Mouse (Mus musculus) left cerebral cortex, adult 8-10 months (tissue): ENCODE data around the gene Hcrt. TPM values are rescaled to one million over a fixed set of nuclear protein-coding genes. Genes with fewer than 3 reads are reported as not detected.

Source experiments
- DNase-seq, 2 experiments: peaks; one replicate each; pipeline ENCODE4 v3.0.0; 2022; ENCODE audit warnings: low spot score in 2 of 2
- total RNA-seq, 4 experiments: library from RNA; stranded (reverse); gene quantifications; 2 replicates each; pipeline ENCODE4 v1.2.4; 2022

Hcrt gene
- total RNA-seq, 4 experiments from 2014 or later = not detected

DNA sequence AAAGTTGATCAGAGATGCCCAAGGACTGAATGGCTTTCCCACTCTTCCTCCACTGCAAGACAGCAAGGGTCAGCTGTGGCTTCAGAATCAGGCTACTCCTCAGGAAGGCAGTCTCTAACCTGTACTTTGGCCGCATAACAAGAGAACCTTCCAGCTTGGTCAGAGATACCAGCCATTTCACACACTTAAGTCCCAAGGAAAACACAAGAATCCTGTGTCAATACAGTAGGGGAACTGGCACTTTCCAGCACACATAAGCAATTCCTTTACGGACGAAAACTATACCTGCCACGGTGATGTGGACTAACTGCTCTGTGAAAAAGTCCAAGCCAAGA lies 26.0 kb downstream of the Hcrt start:
- no peak for DNase-seq

DNA sequence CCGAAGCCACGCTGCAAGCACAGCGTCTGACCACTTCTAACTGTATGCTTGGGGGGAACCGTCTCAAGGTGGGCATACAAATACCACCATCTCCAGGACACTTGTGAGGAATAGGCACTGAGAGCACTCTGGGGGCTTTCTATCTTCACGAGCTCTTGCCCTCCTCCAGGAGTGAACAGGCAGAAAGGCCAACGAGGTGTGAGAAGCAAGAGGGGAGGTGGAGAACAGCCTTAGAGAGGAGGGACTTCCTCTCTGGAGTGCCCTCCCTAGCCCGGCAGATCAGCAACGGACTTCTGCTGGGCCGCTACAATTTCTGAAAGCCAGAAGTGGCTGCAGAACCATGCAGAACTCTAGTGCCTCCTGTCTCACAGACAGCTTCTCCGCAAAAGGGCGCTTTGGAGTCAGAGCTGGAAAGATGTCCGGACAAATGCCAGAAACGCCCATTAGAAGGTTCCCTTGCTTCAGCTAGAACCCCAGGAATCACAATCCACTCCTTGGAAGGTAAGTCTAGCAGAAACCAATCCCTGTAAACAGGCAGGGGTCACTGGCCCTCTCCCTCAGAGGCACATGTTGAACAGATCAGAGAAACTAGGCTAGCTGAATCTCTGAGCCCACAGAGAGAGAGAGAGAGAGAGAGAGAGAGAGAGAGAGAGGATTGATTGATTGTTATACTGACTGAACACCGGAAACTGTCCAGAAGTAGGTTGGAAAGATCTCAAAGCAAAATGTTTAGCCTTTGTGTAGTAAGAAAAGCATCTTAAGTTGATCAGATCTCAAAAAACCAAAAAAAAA lies 26.6 kb downstream of the Hcrt start:
- DNase-seq = no peak

DNA sequence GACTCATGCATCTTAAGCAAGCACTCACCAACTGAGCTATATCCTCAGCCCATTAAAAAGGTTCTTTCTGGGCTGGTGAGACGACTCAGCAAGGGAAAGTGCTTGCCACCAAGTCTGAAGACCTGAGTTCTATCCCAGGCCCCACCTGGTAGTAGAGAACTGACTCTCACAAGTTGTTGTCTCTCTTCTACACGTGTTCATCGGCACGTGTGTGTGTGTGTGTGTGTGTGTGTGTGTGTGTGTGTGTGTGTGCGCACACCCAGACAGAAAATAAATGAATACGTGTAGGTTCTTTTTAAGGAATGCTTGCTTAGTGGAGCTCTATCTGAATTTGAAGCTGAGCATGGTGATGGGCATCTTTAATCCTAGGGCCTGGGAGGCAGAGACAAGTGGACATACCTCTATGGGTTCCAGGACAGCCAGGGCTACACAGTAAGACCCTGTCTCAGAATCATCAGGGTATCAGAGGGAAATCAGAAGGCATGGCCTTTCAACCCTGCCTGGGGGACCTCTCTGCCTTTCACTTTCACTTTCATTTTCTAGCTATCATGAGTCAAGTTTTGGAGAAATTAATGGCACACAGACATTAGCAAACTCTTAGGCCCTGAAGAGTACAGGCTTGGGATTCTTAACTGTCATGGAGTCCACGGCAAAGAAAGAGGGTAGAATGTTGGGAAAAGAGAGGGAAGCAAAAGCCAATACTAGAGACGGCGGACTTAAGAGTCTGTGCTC lies 27.4 kb downstream of the Hcrt start:
- no peak for DNase-seq

DNA sequence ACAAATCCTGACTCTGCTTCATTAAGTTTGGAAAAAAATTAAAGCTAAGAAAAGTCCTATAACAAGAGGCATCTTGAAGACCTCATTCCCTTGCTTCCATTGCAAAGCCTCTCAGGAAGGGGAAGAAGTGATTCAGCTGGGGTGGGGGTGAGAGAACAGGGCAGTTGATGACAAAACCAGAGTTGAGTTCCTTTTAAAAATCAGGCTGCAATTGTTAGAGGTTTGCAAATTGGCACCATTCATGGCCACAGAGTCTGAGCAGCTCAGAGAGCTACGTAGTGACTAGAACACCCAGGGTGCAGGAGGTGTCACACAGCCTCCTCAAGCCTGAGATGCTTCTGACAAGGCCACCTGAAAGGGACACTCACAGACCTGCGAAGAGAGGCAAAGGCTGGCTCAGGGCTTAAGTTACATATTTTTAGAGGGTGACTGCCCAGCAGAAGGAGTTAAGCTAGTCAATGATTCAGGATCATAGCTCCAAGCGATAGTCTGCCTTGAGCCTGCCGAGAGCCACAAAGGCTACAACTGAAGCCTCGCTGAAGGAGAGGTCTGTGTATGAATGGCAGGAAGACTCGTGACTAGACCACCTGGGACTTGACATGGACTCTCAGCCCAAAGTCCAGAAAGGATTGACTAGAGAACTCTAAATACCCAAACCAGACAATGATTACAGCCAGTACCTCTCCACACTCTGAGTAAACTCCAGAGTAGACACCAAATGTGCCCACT lies 32.1 kb downstream of the Hcrt start:
- no peak for DNase-seq

DNA sequence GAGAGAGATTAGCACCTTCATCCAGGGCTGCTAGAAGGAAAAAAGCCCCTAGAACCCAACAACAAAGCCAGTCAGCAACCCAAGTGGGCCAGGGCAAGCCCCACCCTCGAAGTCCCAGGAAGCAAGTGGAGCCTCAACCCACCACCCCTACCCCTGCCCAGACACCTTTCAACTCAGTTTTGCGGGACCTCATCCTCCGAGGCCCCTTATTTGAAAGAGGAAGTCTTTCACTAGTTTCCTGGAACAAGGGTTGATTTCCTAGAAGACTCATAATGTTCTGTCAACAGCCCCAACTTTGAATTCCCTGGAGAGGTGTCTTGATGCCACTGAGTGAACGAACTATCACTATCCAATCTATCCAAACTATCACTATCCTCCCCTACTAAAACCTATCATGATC lies 32.8 kb downstream of the Hcrt start:
- DNase-seq = no peak

DNA sequence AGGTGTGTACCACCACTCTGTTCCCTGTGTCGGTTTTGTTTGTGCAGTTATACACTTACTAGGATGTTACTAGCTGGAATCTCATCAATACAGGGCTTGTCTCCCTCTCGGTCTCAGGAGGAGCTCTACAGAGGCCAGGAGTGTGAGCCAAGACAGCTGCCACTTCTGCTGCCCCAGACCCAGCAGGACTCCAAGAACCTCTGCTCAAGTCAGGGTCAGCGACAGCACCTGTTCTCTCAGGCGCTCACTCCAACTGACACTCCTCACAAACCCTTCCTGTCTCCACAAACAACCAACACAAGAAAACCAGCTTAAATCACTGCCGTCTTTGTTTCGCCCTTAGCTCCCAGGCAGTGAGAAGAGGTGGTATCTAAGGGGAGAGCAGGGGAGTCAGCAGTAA lies 34.1 kb downstream of the Hcrt start:
- no peak for DNase-seq

DNA sequence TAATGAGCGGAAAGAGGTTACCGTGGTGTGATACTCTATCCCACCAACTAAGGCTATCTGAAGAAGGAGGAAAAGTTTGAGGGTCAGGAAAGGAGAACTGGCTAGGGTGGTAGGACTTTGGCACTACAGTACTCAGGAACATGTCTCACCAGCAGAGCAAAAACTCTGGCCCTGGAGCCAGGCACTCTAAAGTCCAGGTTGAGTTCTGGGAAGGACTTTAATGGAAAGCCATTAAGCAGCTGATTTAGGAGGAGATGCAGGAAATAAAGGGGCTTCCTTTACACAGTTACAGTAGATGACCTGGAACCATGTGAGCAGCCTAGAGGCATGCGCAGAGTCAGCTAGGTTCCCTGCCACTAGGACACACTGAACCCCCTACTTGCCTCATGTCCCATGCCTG lies 35.5 kb downstream of the Hcrt start:
- no peak for DNase-seq

DNA sequence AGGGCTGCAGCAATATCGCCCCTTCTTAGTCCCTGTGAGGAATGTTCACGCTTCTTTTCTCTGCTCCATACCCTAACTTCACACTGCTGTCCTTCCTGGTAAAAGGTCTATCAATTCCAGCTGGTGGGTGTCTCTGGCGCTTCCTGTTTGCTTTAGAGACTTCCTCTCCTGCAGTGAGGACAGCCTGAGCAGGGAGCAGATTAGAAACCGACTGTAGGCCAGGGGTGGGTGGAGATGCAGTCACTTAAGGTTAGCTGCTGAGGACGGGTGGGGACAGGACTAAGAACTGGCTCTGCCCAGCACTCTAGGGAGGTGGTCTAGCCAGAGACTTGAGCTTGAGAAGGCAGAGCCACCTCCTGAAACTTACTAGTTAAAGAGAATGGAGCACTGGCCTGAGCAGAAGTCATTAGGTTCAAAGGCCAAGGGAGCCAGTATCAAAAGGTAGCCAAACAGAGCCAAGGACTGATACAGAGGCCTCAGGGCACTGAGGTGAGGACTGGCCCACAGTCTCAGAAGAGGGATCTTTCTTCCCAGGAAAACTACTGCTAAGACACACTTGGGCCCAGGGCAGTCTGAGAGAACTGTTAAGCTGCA lies 37.7 kb downstream of the Hcrt start:
- no peak for DNase-seq

DNA sequence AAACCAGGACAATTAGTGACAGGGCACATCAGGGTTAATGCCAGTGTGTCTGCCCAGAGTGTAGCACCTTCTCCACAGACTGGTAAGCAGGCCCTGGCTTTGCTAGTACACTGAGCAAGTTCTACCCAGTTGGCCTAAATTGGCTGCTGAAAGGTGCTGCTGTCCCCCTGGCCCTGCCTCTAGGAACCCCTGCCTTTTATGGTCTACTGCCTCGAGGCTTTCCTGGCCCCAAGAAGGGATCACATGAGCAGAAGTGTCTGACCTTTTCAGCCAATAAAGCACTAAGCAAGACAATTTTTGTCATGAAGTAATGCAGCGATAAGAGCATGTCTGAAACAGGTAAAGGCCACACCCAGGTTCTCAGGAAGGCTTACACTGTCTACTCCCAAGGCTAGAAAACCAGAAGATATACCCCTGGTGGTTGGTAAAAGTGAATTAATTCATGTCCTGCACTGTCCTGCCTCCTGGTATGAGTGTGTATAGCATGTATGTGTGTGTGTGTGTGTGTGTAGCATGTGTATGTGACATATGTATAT lies 40.2 kb downstream of the Hcrt start:
- DNase-seq = no peak

DNA sequence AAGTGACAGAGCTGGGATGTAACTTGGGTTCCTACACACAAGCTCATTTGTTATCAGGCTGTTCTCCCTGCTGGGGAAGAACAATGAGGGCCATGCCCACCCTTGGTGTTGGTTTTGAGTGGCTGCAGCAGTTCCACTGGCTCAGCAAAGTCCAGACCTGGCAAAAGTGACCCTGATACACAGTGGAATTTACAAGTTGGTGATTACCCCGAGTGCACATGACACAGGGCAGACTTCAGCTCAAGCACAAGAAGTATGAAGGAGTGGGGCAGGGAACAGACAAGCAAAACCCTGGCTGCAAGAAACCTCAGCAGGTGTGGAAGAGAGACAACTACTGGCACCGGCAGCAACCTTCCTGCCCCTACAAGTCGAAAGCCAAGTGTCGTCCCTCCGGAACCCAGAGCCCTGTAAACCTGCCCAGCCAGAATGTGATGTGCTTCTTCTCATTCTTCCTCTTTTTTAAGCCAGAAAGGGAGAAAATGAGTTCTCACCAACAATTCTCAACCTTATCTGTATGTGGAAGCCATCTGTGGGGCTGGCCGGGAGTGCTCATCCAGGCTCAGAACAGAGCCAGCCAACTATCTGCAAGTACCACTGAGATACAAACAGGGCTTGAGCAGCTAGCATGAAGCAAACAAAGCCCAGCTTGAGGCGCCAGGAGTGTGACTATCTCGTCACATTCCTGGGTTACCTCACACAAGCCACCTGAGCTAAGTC lies 40.8 kb downstream of the Hcrt start:
- DNase-seq = no peak

DNA sequence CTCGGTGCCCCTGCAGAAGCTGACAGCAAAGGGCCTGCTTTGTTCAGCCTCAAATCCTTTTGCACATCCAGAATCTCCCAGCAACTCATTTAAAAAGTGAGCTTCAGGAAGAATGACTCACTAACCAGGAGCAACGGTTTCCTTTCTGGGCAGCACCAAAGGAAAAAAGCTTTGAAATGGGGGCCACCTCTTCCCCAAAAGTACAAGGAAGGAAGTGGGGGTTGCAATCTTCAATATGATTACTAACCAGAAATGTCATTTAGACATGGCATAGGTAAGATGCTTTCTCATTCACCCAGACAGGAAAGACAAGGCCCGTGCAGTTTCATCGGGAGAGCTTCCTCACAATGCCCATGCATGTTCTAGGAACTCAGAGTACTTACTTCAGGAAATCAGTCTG lies 41.5 kb downstream of the Hcrt start:
- no peak for DNase-seq

DNA sequence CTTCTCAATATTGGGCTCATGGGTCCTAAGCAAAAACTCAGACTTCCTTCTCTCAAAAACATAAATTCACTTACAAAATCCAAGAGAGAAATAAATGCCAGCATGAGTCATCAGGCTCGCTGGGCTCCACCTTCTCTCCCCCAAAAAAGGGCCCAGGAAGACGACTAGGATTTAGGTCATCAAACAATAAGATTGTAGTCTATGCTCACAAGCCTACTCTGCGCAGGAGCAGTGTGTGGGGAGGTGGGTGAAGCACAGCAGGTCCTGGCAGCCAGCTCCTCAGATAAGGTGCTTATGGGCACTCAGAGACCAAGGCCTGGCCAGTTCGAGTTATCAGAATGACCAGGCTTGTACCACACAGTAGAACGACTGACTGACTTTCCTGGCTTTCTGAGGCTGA lies 42.4 kb downstream of the Hcrt start:
- DNase-seq = no peak

DNA sequence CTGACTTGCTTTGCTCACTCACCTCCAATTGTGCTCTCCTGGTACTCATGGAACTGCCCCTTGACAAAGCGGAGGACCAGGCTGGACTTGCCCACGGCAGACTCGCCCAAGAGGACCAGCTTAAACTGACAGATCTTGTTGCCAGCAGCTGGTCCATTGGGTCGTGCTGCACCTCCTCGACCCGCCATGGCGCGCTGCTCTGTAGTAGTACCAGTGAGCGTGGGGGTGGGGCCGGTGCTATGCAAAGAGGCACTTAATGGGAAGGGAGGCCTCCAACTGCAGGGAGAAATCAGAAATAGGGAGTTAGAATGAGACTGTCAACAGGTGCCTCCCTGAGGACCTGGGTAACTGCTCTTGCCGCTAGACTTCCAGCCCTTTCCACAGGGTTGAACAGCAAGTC lies 42.8 kb downstream of the Hcrt start:
- no peak for DNase-seq

DNA sequence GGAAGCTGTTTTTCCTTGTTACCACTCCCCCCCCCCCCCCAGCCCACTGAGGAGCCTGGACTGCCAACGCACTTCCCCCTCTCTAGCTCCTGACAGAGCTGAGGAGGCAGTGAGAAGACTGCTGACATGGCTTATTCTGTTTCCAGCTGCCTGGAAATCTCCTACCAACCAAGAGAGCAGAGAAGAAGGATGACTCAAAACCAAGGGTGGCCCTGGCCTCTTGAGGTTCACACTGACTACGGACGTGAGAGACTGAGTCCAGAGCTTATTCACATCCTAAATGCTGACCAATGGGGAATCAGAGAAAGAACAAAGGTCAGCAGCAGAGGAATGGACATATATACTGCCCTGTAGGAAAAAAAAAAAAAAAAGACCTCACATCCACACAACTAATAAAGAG lies 43.4 kb downstream of the Hcrt start:
- DNase-seq = no peak

DNA sequence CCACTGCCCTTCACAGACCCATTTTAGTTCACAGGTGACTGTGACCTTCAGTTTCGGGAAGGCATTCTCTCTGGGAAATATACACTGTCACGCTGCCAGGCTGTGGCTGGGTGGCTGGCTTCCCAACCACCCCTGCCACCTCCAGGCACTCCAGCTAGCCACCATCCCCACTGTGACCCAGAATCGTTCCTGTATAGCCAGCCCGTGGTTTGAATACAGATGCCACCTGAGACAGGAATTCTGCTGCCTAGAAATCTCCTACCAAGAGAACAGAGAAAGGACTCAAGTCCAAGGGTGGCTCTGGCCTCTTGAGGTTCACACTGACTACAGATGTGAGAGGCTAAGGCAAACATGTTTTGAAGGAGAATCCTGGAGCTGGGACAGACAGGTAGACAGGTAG lies 43.9 kb downstream of the Hcrt start:
- DNase-seq = no peak

DNA sequence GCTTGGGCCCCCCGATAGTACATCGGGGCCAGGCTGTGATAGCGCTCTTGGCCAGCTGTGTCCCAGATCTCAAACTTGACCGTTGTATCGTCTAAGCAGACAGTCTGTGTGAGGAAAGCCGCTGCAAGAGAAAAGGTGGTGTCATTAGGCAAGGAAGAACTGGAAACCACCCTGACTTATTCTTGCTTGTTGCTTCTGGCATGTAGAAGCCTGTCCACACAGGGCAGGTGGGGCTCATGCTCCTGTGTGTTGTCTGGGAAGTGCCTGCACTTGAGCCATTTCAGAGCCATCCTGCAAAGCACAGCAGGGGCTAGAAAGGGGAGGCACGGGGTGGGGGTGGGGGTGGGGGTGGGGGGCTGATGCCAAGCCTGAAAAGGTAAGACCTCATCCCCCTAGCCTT lies 44.3 kb downstream of the Hcrt start:
- no peak for DNase-seq

DNA sequence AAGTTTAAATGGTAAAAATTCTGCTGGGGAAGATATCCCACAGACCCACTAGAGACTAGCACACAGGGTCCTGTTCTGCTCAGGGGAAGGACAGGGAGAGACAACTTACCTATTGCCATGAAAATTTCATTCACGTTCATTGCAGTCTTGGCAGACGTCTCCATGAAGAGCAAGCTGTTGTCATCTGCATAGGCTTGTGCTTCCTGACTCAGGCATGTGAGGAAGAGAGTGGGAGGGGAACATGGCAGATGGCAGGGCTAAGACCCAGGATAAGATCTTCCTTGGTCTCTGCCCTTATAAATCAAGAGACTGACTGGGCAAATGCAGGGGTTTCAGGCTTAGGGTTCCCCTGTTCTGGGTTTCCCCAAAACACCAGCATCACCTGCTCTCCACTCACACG lies 46.1 kb downstream of the Hcrt start:
- no peak for DNase-seq

DNA sequence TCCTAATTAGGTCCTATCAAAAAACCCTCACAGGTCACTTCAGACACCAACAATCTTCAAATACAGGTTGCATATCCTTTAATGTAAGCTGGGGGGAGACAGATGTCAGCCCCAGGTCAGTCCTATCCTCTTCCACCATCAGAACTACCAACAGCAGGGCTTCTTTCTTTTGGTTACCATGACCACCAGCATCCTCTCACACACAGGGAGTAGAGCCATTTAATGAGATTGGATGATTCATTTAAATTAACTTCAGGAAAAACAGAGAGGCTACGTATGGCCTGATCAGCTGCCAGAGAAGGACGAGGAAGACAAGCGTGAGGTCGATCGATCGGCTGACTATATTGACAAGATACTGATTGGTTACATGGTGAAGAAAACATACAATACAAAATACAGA lies 47.8 kb downstream of the Hcrt start:
- no peak for DNase-seq

DNA sequence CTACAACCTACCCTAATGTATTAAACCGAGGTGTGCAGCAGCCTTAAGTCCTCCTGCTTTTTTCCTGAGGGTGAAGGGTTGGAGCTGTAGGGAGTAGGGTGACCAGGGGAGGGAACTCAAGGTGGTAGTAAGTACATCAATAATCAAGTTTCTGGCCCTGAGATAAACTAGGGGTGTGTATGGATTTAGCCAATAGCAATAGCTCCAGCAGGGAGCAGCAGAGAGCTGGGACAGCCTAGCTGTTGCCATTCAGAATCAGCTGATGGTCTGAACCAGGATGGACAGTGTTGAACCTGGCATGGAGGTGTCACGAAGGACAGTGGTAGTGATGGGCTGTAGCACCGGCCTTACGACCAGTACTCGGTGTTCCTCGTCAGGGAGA lies 48.2 kb downstream of the Hcrt start:
- no peak for DNase-seq

DNA sequence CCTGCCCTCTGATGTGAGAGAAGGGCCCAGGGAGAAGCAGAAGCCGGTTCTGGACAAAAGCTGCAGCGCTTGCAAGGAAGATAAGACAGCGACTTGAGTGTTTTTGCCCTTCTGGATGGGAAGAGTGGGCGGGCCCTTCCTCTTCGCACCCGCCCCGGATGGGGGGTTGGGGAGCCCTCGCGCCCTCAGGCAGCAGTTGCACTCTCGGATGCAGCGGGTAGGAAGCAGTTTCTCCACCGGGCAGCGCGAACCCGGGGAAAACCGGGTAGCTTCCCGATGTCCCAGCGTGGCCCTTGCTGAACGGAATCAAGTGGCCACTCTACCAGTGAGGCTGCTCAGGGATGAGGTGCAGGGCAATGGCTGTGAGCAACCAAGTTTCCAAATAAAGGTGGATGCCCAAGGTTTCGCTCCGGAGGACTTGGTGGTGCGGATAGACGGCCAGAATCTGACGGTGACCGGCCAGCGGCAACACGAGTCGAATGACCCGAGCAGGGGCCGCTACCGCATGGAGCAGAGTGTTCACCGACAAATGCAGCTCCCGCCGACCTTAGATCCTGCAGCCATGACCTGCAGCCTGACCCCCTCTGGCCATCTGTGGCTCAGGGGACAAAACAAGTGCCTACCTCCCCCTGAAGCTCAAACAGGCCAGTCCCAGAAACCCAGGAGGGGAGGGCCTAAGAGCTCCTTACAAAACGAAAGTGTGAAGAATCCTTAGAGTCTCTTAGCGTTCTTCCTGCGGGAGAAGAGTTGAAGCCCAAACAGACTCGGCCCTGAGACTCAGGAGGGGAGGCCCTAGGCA lies 48.8 kb downstream of the Hcrt start, which contains the start of gene Hspb9:
Gene Hspb9 (plus strand): TSS at position 116 of the 799 bp plus-strand sequence.
- DNase-seq = no peak
